Mouse (Mus musculus) kidney, postnatal 0 days (tissue): Measurements from ENCODE around the gene Bbs10. TPM values are rescaled to one million over a fixed set of nuclear protein-coding genes. Genes with fewer than 3 reads are reported as not detected.

Experiments used
- ATAC-seq: fragments of 200-750 bp; cut with Nextera tagmentation; replicated peaks from 2 replicates; pipeline ENCODE4 v1.8.0; 2017; ENCODE audit warnings: low read depth, moderate number of reproducible peaks, moderate TSS enrichment, moderate library complexity; ENCODE audit not compliant: low FRiP score
- DNase-seq: peaks from one replicate; pipeline ENCODE4 v3.0.0-alpha.2; 2016; ENCODE audit warnings: low spot score
- H3K27ac ChIP-seq: fragments of 300-500 bp; sonication (generic); 2 replicates; pipeline ENCODE4 v1.5.1; 2014; ENCODE audit warnings: mild to moderate bottlenecking
- H3K27me3 ChIP-seq: fragments of 300-500 bp; sonication (generic); 2 replicates; pipeline ENCODE4 v1.6.1; 2014; ENCODE audit warnings: low read length, mixed read lengths; ENCODE audit not compliant: insufficient read depth
- H3K36me3 ChIP-seq: fragments of 300-500 bp; sonication (generic); 2 replicates; pipeline ENCODE4 v1.6.1; 2014; ENCODE audit warnings: low read length, mixed read lengths; ENCODE audit not compliant: insufficient read depth
- H3K4me1 ChIP-seq: fragments of 300-500 bp; sonication (generic); replicated peaks from 2 replicates; pipeline ENCODE4 v1.6.1; 2014; ENCODE audit warnings: antibody characterized with exemption, low read length, mixed read lengths; ENCODE audit not compliant: insufficient read depth
- H3K4me2 ChIP-seq: fragments of 300-500 bp; sonication (generic); 2 replicates; pipeline ENCODE4 v1.6.1; 2014; ENCODE audit warnings: mild to moderate bottlenecking, low read length, moderate library complexity, mixed read lengths
- H3K4me3 ChIP-seq: fragments of 300-500 bp; sonication (generic); replicated peaks from 2 replicates; pipeline ENCODE4 v1.5.1; 2014; ENCODE audit warnings: low read depth, low read length
- H3K9ac ChIP-seq: fragments of 300-500 bp; sonication (generic); 2 replicates; pipeline ENCODE4 v1.6.1; 2014; ENCODE audit warnings: low read depth, low read length
- H3K9me3 ChIP-seq: fragments of 300-500 bp; sonication (generic); replicated peaks from 2 replicates; pipeline ENCODE4 v1.6.1; 2016; ENCODE audit warnings: low read length, inconsistent platforms, mixed read lengths
- CTCF ChIP-seq: IDR thresholded peaks from 2 replicates; pipeline ENCODE4 v1.5.1; 2016; ENCODE audit warnings: antibody characterized with exemption, low read depth, mild to moderate bottlenecking, moderate library complexity
- WGBS: fragments of 180-500 bp; shearing (Covaris S2); extraction: QIAGEN DNeasy Blood & Tissue Kit; methylation state at CpG from one replicate; pipeline ENCODE4 v1.1.7; 2014; 5-methylcytosine and 5-hydroxymethylcytosine counted together
- polyA plus RNA-seq: library from polyadenylated mRNA; unstranded; fragments of >200 nt; fragmentation: Nextera tagmentation; extraction: Ambion mirVana; gene quantifications from 2 replicates; pipeline ENCODE4 v1.2.1, GENCODE M21; 2015

The Bbs10 gene
- polyA plus RNA-seq, 1 experiment from 2014 or later: 6.2 TPM

GRCm38 (mm10) chr10:111315940-111316339 is 17.5 kb downstream of the Bbs10 start:
- ATAC-seq (no peak), DNase-seq (no peak)
- Histone ChIP-seq H3K9ac (no peak overlapping the region), H3K4me1 (no peaks in the 10 kb centered on the region), H3K27me3 (no peaks in the 10 kb centered on the region), H3K4me2 (no peak overlapping the region), H3K9me3 (no peaks in the 10 kb centered on the region), H3K36me3 (no peaks in the 10 kb centered on the region), H3K4me3 (no peak overlapping the region), H3K27ac (no peak overlapping the region)
- 69% methylated on average over 3 of the region's 3 CpGs for WGBS
- no peak for TF ChIP-seq CTCF

- Histone ChIP-seq H3K4me3 (no peak overlapping the region), H3K4me2 (no peak overlapping the region), H3K9me3 (no peaks in the 10 kb centered on the region), H3K4me1 (no peaks in the 10 kb centered on the region), H3K36me3 (no peaks in the 10 kb centered on the region), H3K27ac (no peak overlapping the region), H3K27me3 (no peaks in the 10 kb centered on the region), H3K9ac (no peak overlapping the region)
- ATAC-seq: no peak
- no peak for DNase-seq
- WGBS: 75% methylated on average over 3 of the region's 3 CpGs
- TF ChIP-seq CTCF: no peak
These were observed 19.5 kb downstream of the Bbs10 start for GRCm38 (mm10) chr10:111318021-111318420.

- Histone ChIP-seq H3K4me3 (no peak overlapping the region), H3K27me3 (no peaks in the 10 kb centered on the region), H3K36me3 (no peaks in the 10 kb centered on the region), H3K27ac (no peak overlapping the region), H3K4me1 (no peaks in the 10 kb centered on the region), H3K4me2 (no peak overlapping the region), H3K9ac (no peak overlapping the region), H3K9me3 (no peaks in the 10 kb centered on the region)
- ATAC-seq (no peak), DNase-seq (no peak)
- no peak for TF ChIP-seq CTCF
- 81% methylated on average over 9 of the region's 9 CpGs for WGBS
These were observed 20.5 kb downstream of the Bbs10 start for GRCm38 (mm10) chr10:111318805-111319500.

GRCm38 (mm10) chr10:111320579-111320978 is 22.1 kb downstream of the Bbs10 start:
- ATAC-seq (no peak), DNase-seq (no peak)
- Histone ChIP-seq H3K9ac (no peak overlapping the region), H3K4me3 (no peak overlapping the region), H3K27me3 (no peaks in the 10 kb centered on the region), H3K36me3 (no peaks in the 10 kb centered on the region), H3K9me3 (no peaks in the 10 kb centered on the region), H3K4me1 (no peaks in the 10 kb centered on the region), H3K4me2 (no peak overlapping the region), H3K27ac (no peak overlapping the region)
- TF ChIP-seq CTCF: no peak

GRCm38 (mm10) chr10:111327957-111328356 is 29.5 kb downstream of the Bbs10 start:
- no peak overlapping the region for H3K4me3 ChIP-seq
- no peaks in the 10 kb centered on the region for H3K36me3 ChIP-seq
- 63% methylated on average over 4 of the region's 4 CpGs for WGBS
- ATAC-seq: no peak
- no peaks in the 10 kb centered on the region for H3K27me3 ChIP-seq
- H3K9ac ChIP-seq: no peak overlapping the region
- no peak for TF ChIP-seq CTCF
- H3K9me3 ChIP-seq: no peaks in the 10 kb centered on the region
- H3K4me1 ChIP-seq: no peaks in the 10 kb centered on the region
- H3K4me2 ChIP-seq: no peak overlapping the region
- H3K27ac ChIP-seq: no peak overlapping the region
- no peak for DNase-seq

- H3K27me3 ChIP-seq: no peaks in the 10 kb centered on the region
- H3K4me2 ChIP-seq: no peak overlapping the region
- H3K36me3 ChIP-seq: no peaks in the 10 kb centered on the region
- no peaks in the 10 kb centered on the region for H3K4me1 ChIP-seq
- DNase-seq (no peak), ATAC-seq (no peak)
- no peak for TF ChIP-seq CTCF
- H3K9me3 ChIP-seq: no peaks in the 10 kb centered on the region
- no peak overlapping the region for H3K27ac ChIP-seq
- 81% methylated on average over 5 of the region's 5 CpGs for WGBS
- H3K4me3 ChIP-seq: no peak overlapping the region
- H3K9ac ChIP-seq: no peak overlapping the region
These were observed 30.8 kb downstream of the Bbs10 start for GRCm38 (mm10) chr10:111329326-111329725.

GRCm38 (mm10) chr10:111334902-111335301 is 36.4 kb downstream of the Bbs10 start:
- no peaks in the 10 kb centered on the region for H3K4me1 ChIP-seq

More at GRCm38 (mm10) chr10:111334902-111335301, 36.4 kb downstream of the Bbs10 start:
- Histone ChIP-seq H3K4me2 (no peak overlapping the region), H3K27ac (no peak overlapping the region), H3K27me3 (no peaks in the 10 kb centered on the region), H3K4me3 (no peak overlapping the region), H3K9ac (no peak overlapping the region), H3K9me3 (no peaks in the 10 kb centered on the region), H3K36me3 (no peaks in the 10 kb centered on the region)
- DNase-seq (no peak), ATAC-seq (no peak)
- WGBS: 100% methylated on average over 2 of the region's 2 CpGs
- TF ChIP-seq CTCF: no peak
